Mouse (Mus musculus): ENCODE data around the gene Ankrd34a. TPM values are rescaled to one million over a fixed set of nuclear protein-coding genes. Genes with fewer than 3 reads are reported as not detected.

Ankrd34a gene
- total RNA-seq (2023) = not detected

GRCm38 (mm10) chr3:96596228-96596707 lies at the start of gene Ankrd34a:
Gene Ankrd34a, plus strand, starts transcription at chr3:96596636.

GRCm38 (mm10) chr3:96557694-96558093 lies 38.7 kb upstream of the Ankrd34a start, which contains the start of gene Txnip:
Gene Txnip, plus strand, starts transcription at chr3:96557957.

DNA sequence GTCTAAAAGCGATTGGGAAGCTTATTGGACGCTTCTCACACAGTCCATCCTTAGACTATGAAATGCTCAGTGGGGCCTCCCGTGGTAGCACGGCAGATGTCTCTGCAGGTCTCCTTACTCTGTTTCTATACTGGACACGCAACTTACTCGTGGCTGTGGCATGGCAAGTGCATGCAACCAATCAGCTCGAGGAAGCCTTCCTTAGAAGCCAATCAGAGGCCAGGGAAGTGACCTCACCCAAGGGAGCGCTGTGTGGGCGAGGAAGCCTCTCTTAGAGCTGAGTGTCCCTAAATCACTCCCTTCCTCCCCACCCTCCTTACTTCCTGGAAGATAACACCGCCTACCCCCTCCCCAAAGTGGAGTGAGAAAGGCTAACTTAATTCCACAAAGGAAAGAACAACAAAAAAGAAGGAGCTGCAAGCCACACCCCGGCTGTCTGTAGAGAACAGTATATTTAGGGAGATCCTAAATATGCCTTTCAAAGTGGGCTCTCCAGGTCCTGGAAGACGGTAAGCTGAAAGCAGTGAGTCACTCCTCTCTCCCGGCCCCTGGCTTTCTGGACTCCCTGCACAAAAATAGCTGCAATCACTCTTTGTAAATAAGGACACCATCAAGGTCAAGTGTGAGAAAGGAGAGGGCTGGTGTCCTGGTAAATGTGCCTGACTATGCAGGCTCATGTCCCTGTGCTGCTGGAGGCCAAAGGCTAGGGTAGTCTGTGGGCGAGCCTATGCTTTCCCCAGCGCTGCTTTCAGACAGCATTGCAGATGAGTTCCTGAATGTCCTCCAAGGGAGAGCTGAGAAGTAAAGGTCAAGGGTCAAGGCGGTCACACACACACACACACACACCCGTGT lies 19.5 kb upstream of the Ankrd34a start, which contains the start of gene Gm16253:
Gm16253 (plus strand) TSS at position 295 of the 852 bp plus-strand sequence.

DNA sequence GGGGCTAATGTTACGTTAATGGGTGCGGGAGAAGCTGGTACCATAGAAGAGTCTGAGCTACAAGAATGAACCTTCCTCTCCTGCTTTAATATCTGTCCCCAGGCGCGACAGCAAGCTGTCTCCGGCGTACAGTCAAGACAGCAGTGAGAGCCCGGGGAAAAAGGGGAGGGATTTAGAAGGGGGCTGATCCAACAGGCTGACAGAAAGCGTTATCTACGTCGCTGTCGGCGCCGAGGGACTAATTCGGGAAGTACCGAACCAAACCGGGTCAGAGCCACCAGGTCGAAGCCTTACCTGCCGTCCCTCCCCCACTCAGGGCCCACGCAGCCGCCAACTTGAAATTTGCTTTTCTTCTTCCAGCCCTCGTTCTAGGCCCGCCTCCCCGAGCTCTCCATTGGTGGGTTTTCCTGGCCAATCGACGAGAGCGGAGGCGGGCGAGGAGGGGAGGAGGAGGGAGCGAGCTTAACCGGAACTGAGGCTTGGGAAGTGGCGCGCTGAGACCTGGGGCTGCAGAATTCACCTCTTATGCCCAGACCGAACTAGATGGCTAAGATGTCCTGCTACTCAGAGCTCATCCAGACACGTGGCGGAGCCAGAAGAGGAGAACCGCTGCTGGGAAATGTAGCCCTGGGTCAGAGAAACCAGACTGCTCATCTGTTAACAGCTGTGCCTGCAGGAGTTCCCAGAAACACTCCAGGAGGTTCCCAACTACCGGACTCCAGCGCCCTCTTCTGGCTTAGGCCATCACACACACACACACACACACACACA lies 2.5 kb upstream of the Ankrd34a start, which contains the start of gene Polr3gl:
Polr3gl (minus strand) TSS at position 392 of the 771 bp plus-strand sequence.

DNA sequence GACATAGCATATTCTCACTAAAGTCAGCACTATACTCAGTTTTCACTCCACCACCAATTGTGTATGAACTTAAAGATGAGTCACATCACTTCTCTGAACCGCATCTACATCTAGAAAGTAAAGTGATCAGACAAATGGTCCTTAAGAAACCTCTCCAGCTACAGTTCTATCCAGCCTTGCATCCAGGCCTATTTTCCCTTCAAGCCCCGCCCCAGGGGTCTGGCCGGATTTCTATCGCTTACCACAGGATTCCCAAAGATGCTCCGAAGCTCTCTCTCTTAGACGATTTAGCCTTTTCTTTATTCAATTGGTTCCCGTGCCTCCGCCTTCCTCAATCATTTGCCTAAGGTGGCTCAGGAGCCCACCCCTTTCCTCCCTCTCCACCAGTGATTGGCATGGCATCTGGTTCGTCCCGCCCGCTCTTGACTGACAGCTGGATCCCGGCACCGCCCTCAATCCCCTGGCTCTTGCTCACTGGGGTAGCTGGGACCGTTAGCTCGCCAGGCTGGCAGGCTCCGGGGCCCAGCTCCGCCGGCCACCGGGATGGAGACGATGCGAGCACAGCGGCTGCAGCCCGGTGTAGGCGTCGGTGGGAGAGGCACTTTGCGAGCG lies 4.3 kb downstream of the Ankrd34a start, which contains the start of gene Lix1l:
Lix1l (plus strand) TSS at position 511 of the 612 bp plus-strand sequence.

DNA sequence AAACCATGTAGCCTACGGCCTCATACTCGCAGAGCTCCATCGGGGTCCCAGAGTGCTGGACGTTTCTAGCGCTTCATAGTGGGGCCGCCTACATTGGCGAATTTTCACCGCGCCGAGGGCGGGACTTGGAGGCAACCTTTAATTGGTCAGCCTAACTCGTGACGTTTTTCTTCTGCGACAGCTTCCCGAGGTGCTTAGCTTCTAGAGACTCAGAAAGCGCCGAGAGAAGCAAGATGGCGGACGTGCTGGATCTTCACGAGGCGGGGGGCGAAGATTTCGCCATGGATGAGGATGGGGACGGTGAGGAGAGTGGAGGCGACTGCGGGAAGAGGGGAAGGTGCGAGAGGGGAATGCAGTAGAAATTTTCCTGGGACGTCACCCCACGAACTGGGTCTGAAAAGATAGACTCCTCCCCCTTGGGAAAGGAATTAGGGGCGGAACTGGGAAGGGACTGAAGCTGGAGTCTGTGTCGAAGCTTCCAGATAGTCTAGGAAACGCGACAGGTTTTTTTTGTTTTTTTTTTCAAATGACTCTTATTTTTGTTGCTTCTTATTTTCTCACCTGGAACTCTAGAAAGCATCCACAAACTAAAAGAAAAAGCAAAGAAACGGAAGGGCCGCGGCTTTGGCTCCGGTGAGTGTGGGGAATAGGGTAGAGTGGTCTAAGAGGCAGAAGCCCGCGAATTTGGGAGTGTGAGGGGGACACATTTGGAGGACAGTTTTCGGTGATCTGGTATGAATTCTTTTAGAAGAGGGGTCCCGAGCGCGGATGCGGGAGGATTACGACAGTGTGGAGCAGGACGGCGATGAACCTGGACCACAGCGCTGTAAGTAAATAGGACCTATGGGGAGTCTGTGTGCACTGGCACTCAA lies 33.5 kb downstream of the Ankrd34a start, which contains the start of gene Rbm8a:
Rbm8a (plus strand) TSS at position 205 of the 872 bp plus-strand sequence.

DNA sequence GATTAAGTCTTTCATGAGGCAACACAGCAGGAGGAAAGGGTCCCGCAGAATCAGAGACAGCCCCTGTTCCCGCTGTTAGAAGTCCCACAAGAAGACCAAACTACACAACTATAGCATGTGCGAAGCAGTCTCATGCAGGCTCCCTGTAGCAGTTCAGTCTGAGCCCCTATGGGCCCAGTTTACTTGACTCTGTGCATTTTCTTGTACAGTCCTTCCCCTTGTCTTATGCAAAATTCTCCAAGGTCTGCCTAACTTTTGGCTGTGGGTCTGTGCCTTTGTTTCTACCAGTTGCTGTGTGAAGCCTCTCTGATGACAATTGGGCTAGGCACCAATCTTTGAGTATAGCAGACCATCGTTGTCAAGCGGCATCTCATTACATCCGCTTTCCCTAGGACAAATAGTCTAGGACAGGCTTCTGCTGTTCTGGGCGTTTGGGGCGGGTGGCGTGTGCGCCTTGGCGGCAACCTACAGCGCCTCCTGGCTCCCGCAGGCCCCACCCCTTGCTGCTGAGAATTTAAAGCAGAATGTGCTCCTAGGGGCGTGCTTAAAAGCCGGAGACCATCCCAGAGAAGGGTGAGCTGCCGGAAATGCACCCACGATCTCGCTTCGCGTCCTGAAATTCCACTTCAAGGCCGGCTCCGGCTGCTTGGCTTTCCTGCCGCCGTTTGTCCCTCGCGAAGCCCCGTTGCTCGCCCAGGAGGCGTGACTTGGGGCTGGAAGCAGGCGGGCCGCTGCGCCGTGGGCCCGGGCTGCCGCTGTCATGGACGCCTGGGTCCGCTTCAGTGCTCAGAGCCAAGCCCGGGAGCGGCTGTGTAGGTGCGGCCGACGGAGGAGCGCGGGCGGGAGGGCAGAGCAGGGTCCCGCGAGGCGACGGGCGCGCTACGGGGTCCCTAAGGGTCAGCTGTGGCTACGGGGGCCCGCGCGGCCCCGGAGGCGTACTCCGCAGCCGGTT lies 38.8 kb downstream of the Ankrd34a start, which contains the start of the genes Pex11b and Gm42957:
Pex11b (plus strand) TSS at position 449 of the 952 bp plus-strand sequence.
Gm42957 (plus strand) TSS at position 547 of the 952 bp plus-strand sequence.

GRCm38 (mm10) chr3:96645018-96645649 lies 48.7 kb downstream of the Ankrd34a start, which contains the start of gene Itga10:
Gene Itga10, plus strand, starts transcription at chr3:96645584.

Other genes starting within 250 kb of the Ankrd34a start
- gene BC107364, start 144.3 kb upstream of the Ankrd34a start, total RNA-seq (2023) = not detected
- not detected for gene Hfe2, start 71.5 kb upstream of the Ankrd34a start, total RNA-seq (2023)
- gene Txnip, start 38.7 kb upstream of the Ankrd34a start, total RNA-seq (2023) = 382 TPM
- not detected for gene Gm16253, start 19.7 kb upstream of the Ankrd34a start, total RNA-seq (2023)
- gene Polr3gl, start 2.5 kb upstream of the Ankrd34a start, total RNA-seq (2023) = 34.6 TPM
- gene Lix1l, start 4.5 kb downstream of the Ankrd34a start, total RNA-seq (2023) = not detected
- gene Rbm8a, start 33.3 kb downstream of the Ankrd34a start, total RNA-seq (2023) = 87.7 TPM
- gene Pex11b, start 38.7 kb downstream of the Ankrd34a start, total RNA-seq (2023) = 26.4 TPM
- 0.18 TPM for gene Gm42957, start 38.8 kb downstream of the Ankrd34a start, total RNA-seq (2023)
- 2.7 TPM for gene Itga10, start 48.9 kb downstream of the Ankrd34a start, total RNA-seq (2023)
- not detected for gene Ankrd35, start 73.5 kb downstream of the Ankrd34a start, total RNA-seq (2023)
- gene Pias3, start 99.7 kb downstream of the Ankrd34a start, total RNA-seq (2023) = 14.8 TPM
- gene Nudt17, start 111.9 kb downstream of the Ankrd34a start, total RNA-seq (2023) = 1.9 TPM
- 64.1 TPM for gene Polr3c, start 131.0 kb downstream of the Ankrd34a start, total RNA-seq (2023)
- 43.7 TPM for gene Rnf115, start 131.0 kb downstream of the Ankrd34a start, total RNA-seq (2023)
- gene Pdzk1, start 232.6 kb downstream of the Ankrd34a start, total RNA-seq (2023) = 0.21 TPM
- gene Cd160, start 232.7 kb downstream of the Ankrd34a start, total RNA-seq (2023) = 13.4 TPM

All from CD8-positive naive resting alpha-beta T cell, adult 57 days (primary cell).